Mouse (Mus musculus) erythroblast, embryonic 14.5 days (primary cell): ENCODE data around the gene Akap13.

Experiments
- GATA1 ChIP-seq: IDR thresholded peaks from 2 replicates; pipeline ENCODE4 v1.6.1; 2012; ENCODE audit warnings: low read length, inconsistent platforms, mixed read lengths
- TAL1 ChIP-seq: IDR thresholded peaks from 3 replicates; pipeline ENCODE4 v1.6.1; 2012; ENCODE audit warnings: low read length, inconsistent platforms, mixed read lengths

DNA sequence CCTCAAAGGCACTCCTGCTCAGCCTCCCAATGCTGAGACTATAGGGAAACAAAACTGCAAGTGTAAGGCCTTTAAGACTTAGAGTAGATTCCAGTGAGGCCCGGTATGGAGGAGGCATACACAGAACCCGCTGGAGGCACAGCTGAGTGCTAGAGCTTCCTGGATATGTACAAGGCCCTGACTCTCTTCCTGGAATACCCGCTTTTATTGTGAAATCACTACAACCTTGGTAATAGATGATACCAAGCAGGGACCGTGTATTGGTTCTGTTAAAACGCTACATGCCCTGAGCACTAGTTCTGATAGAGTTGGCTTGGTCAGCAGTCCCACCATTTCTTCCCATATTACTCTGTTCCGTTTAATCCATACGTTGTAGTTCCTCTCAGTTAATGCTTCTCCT is 274.3 kb downstream of the Akap13 start:
- TF ChIP-seq TAL1 (no peak), GATA1 (no peak)
